Mouse (Mus musculus) heart, embryonic 14.5 days (tissue): Measurements from ENCODE around the gene Zfp931. TPM values are rescaled to one million over a fixed set of nuclear protein-coding genes. Genes with fewer than 3 reads are reported as not detected.
"Not testable (repeated sequence)": the region's sequence is repeated elsewhere in the genome, so short reads cannot be mapped to it uniquely, and the experiment has no call there.

Experiments
- ATAC-seq: fragments of 200-750 bp; cut with Nextera tagmentation; 2 replicates; pipeline ENCODE4 v1.8.0; 2017; ENCODE audit warnings: low read depth, moderate TSS enrichment; ENCODE audit not compliant: insufficient number of reproducible peaks, insufficient read depth, low FRiP score
- H3K27ac ChIP-seq, 2 experiments: fragments of 200-500 bp in 1 of 2; fragments of 300-500 bp in 1 of 2; sonication (generic) in 1 of 2; replicated peaks in 1 of 2; 2 replicates each; pipeline ENCODE4 v1.5.1; 2012 to 2014; ENCODE audit warnings: low read depth in 2 of 2, low read length in 2 of 2, control low read depth in 1 of 2, mild to moderate bottlenecking in 1 of 2, mixed read lengths in 1 of 2; ENCODE audit not compliant: control insufficient read depth in 1 of 2, insufficient read depth in 1 of 2
- H3K27me3 ChIP-seq: fragments of 300-500 bp; sonication (generic); 2 replicates; pipeline ENCODE4 v1.6.1; 2014; ENCODE audit warnings: mild to moderate bottlenecking, low read length, control low read depth; ENCODE audit not compliant: control insufficient read depth, insufficient read depth
- H3K36me3 ChIP-seq: fragments of 300-500 bp; sonication (generic); 2 replicates; pipeline ENCODE4 v1.6.1; 2014; ENCODE audit warnings: mild to moderate bottlenecking, control low read depth, low read length, mixed read lengths; ENCODE audit not compliant: control insufficient read depth, insufficient read depth
- H3K4me1 ChIP-seq, 2 experiments: fragments of 200-500 bp in 1 of 2; fragments of 300-500 bp in 1 of 2; sonication (generic) in 1 of 2; 2 replicates each; pipeline ENCODE4 v1.6.1; 2012 to 2014; ENCODE audit warnings: low read length in 2 of 2, control low read depth in 1 of 2, mixed read lengths in 1 of 2; ENCODE audit not compliant: control insufficient read depth in 2 of 2, insufficient read depth in 2 of 2
- H3K4me2 ChIP-seq: fragments of 300-500 bp; sonication (generic); 2 replicates; pipeline ENCODE4 v1.6.1; 2014; ENCODE audit warnings: mild to moderate bottlenecking, low read length
- H3K4me3 ChIP-seq, 2 experiments: fragments of 200-500 bp in 1 of 2; fragments of 300-500 bp in 1 of 2; sonication (generic) in 1 of 2; 2 replicates each; pipeline ENCODE4 v1.5.1; 2012 to 2014; ENCODE audit warnings: low read length in 2 of 2, mild to moderate bottlenecking in 2 of 2, control low read depth in 1 of 2, low read depth in 1 of 2, moderate library complexity in 1 of 2; ENCODE audit not compliant: control insufficient read depth in 1 of 2, insufficient read depth in 1 of 2
- H3K9ac ChIP-seq: fragments of 300-500 bp; sonication (generic); 2 replicates; pipeline ENCODE4 v1.6.1; 2014; ENCODE audit warnings: mild to moderate bottlenecking, low read length
- H3K9me3 ChIP-seq: fragments of 300-500 bp; sonication (generic); 2 replicates; pipeline ENCODE4 v1.6.1; 2016; ENCODE audit warnings: low read length, control low read depth; ENCODE audit not compliant: control insufficient read depth
- WGBS: fragments of 180-500 bp; shearing (Covaris S2); extraction: QIAGEN DNeasy Blood & Tissue Kit; methylation state at CpG from one replicate; pipeline ENCODE4 v1.1.7; 2014; 5-methylcytosine and 5-hydroxymethylcytosine counted together
- polyA plus RNA-seq: library from polyadenylated mRNA; unstranded; fragments of >200 nt; fragmentation: Nextera tagmentation; extraction: Ambion mirVana; gene quantifications from 2 replicates; pipeline ENCODE4 v1.2.1, GENCODE M21; 2014

Gene Zfp931
- polyA plus RNA-seq: 12.1 and 16.2 TPM in 2 replicates

DNA sequence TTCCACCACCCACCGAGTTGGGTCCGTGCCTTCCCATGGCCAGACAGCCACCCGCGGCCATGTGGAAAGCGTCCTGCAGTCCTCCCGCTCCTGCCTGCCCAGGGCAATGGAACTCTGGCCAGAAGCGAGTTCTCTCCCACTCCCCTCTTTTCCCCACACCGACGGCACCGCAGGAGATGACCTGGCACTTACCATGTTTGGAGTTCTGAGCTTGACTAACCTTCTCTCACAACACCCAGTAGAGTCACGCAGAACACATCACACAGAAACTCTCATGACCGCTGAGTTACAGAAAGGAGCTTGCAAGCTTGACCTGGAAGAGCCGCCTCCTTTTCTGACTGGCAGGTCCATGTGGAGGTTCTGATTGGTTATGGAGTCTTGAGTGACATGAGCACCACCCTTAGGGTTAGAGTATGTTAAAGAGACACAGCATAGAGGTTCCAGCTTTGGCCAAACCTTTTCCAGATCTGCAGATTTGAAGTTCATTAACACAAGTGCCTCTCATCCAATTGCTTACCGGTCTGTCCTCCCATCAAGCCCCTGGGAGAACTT is at the start of gene Zfp931:
Gene Zfp931 (minus strand): TSS at position 311 of the 552 bp plus-strand sequence.
- H3K4me2 ChIP-seq: peak within 1 kb of the TSS; percentile 56
- H3K27me3 ChIP-seq, H3K4me1 ChIP-seq, H3K27ac ChIP-seq, ATAC-seq, H3K9me3 ChIP-seq, H3K36me3 ChIP-seq: not testable (repeated sequence)
- H3K9ac ChIP-seq: peak within 1 kb of the TSS; percentile 56; the same call in 1 of the 2 replicates
- H3K4me3 ChIP-seq: peak within 1 kb of the TSS; percentile 41 to 60
- WGBS: 0% methylated on average over 5 of the region's 14 CpGs

- no peak for ATAC-seq
- Histone ChIP-seq H3K9me3 (no peaks in the 10 kb centered on the region), H3K36me3 (no peaks in the 10 kb centered on the region), H3K4me3 (no peak overlapping the region), H3K9ac (no peak overlapping the region), H3K4me2 (no peak overlapping the region), H3K4me1 (peaks cover 4% of the 10 kb centered on the region in 2 experiments; a peak in 2 of 4 replicates), H3K27ac (no peak overlapping the region), H3K27me3 (peaks cover 14% of the 10 kb centered on the region; the same call in 1 of the 2 replicates)
- WGBS: 85% methylated on average over 7 of the region's 7 CpGs
Measured at GRCm38 (mm10) chr2:178126041-178126820, 48.0 kb upstream of the Zfp931 start.

DNA sequence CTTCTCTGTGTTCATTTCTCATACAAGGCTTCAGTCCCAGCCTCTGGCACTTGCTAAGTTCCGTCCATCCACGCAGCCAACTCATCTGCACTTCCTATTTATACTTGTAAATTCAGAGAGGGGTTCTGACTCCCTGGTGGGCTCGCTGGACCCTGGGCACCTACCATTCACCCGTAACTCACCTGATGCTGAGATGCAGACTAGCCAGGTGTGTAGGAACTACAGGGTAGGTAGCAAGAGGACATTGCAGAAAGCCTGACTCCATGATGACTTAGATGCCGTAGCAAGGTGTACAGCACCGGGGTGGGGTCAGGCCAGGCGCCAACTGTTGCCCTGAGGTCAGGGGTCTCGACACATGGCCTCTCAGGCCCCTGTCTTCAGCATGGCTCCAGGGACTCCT is 47.2 kb upstream of the Zfp931 start:
- no peak overlapping the region for H3K4me2 ChIP-seq
- WGBS: 79% methylated on average over 8 of the region's 8 CpGs
- peaks cover 4% of the 10 kb centered on the region in 2 experiments; a peak in 2 of 4 replicates for H3K4me1 ChIP-seq
- no peaks in the 10 kb centered on the region for H3K9me3 ChIP-seq
- H3K36me3 ChIP-seq: no peaks in the 10 kb centered on the region
- no peak overlapping the region for H3K4me3 ChIP-seq
- no peak for ATAC-seq
- peaks cover 14% of the 10 kb centered on the region for H3K27me3 ChIP-seq
- no peak overlapping the region for H3K9ac ChIP-seq
- H3K27ac ChIP-seq: no peak overlapping the region

- H3K4me3 ChIP-seq: no peak overlapping the region
- ATAC-seq: no peak
- H3K27me3 ChIP-seq: peaks cover 33% of the 10 kb centered on the region
- H3K9me3 ChIP-seq: no peaks in the 10 kb centered on the region
- H3K9ac ChIP-seq: no peak overlapping the region
- no peak overlapping the region for H3K4me2 ChIP-seq
- peaks cover 5 to 6% of the 10 kb centered on the region in 2 experiments; a peak in 2 of 4 replicates for H3K4me1 ChIP-seq
- no peaks in the 10 kb centered on the region for H3K36me3 ChIP-seq
- no peak overlapping the region for H3K27ac ChIP-seq
- WGBS: 71% methylated on average over 15 of the region's 15 CpGs
Measured at GRCm38 (mm10) chr2:178123466-178123865, 45.2 kb upstream of the Zfp931 start.

GRCm38 (mm10) chr2:178121946-178122665 is 43.8 kb upstream of the Zfp931 start:
- H3K27me3 ChIP-seq: peaks cover 39% of the 10 kb centered on the region

DNA sequence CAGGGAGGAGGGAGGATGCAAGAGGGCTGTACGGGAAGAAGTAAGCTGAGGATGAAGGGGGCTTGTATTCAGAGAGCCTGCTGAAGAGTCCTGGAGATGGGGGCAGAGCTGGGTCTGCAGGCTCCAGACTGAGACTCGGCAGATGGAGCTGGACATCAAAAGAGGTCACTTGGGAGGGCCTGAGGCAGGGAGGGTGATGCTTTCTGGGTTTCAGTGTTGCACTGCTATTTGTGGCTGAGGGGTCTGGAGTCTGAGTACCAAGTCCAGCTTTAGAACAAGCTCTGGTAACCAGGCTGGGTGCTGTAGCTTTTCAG is 43.1 kb upstream of the Zfp931 start:
- Histone ChIP-seq H3K4me1 (peaks cover 5 to 6% of the 10 kb centered on the region in 2 experiments; a peak in 2 of 4 replicates), H3K9ac (no peak overlapping the region), H3K4me2 (no peak overlapping the region), H3K4me3 (no peak overlapping the region), H3K27ac (no peak overlapping the region), H3K27me3 (peaks cover 39% of the 10 kb centered on the region), H3K9me3 (no peaks in the 10 kb centered on the region), H3K36me3 (no peaks in the 10 kb centered on the region)
- 39% methylated on average over 2 of the region's 2 CpGs for WGBS
- no peak for ATAC-seq

More at GRCm38 (mm10) chr2:178121946-178122665, 43.8 kb upstream of the Zfp931 start:
- Histone ChIP-seq H3K4me1 (peaks cover 5 to 6% of the 10 kb centered on the region in 2 experiments; a peak in 2 of 4 replicates), H3K27ac (no peak overlapping the region), H3K4me3 (no peak overlapping the region), H3K4me2 (no peak overlapping the region), H3K36me3 (no peaks in the 10 kb centered on the region), H3K9ac (no peak overlapping the region), H3K9me3 (no peaks in the 10 kb centered on the region)
- 37% methylated on average over 4 of the region's 4 CpGs for WGBS
- ATAC-seq: no peak

DNA sequence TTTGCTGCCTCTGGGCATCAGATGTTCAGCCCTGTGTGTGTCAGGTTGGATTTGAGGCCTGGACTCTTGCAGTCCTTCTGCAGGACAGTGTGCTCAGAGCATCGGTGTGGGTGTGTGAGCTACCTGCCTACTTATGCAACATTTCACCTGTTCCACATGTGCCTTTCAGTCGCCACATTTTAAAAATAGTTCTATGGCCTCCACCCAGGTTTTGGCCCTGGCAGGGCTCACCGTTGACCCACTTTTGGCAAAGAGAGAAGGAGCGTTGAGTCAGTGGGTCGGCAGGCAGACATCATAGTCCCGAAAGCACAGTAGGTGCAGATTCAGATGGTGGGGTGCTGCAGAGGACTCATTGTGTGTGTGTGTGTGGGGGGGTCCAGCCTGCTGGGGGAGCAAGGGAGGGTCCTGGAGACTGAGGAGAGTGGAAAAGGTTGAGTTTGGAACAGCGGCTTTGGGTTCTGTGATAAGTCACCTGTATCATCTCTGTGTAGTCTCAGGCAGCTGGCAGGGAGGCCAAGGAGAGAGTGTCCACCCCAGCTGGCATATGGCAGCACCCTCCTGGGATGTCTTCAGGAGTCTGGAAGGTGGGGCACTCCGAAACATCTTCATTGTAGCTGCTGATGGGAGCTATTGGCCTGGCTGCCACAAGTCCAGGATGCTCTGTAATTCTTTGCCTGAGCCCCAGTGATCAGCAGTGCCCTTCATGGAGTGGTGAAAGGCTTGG is 42.5 kb upstream of the Zfp931 start:
- Histone ChIP-seq H3K27me3 (peaks cover 39% of the 10 kb centered on the region), H3K9me3 (no peaks in the 10 kb centered on the region), H3K27ac (no peak overlapping the region), H3K4me1 (peaks cover 5 to 6% of the 10 kb centered on the region in 2 experiments; a peak in 2 of 4 replicates), H3K36me3 (no peaks in the 10 kb centered on the region), H3K4me3 (no peak overlapping the region), H3K9ac (no peak overlapping the region), H3K4me2 (no peak overlapping the region)
- WGBS: 80% methylated on average over 8 of the region's 8 CpGs
- no peak for ATAC-seq
